Mouse (Mus musculus) gastrocnemius, postnatal 36 days (tissue): ENCODE results near the gene Pak1ip1. TPM values are rescaled to one million over a fixed set of nuclear protein-coding genes. Genes with fewer than 3 reads are reported as not detected.

Experiments
- total RNA-seq, 2 experiments: library from RNA; stranded (reverse); gene quantifications; 2 replicates each; pipeline ENCODE4 v1.2.3; 2021

The Pak1ip1 gene
- total RNA-seq, 2 experiments from 2014 or later: 22.7 to 25.7 TPM

Other genes starting within 250 kb of the Pak1ip1 start
- 1 to 10 TPM; 6.4 to 6.5 TPM for gene Gcnt2, start 141.3 kb upstream of the Pak1ip1 start, total RNA-seq
- gene Tmem14c, start 15.3 kb downstream of the Pak1ip1 start, total RNA-seq: 10 to 100 TPM; 68.4 to 75.3 TPM
- not detected for gene Mak, start 78.7 kb downstream of the Pak1ip1 start, total RNA-seq
- gene Gcm2, start 110.0 kb downstream of the Pak1ip1 start, total RNA-seq: not detected
- gene Sycp2l, start 113.3 kb downstream of the Pak1ip1 start, total RNA-seq: not detected
- gene Elovl2, start 219.4 kb downstream of the Pak1ip1 start, total RNA-seq: under 1 TPM in 1 of 2 experiments, not detected in 1; 0.05 TPM
- 10 to 100 TPM; 36.6 to 37.9 TPM for gene Smim13, start 248.8 kb downstream of the Pak1ip1 start, total RNA-seq